Mouse (Mus musculus): ENCODE results near the gene Fgfr1op2.
A peak's percentile ranks its signal among the peaks of the same experiment; 100 is the strongest.

Fgfr1op2 gene

GRCm38 (mm10) chr6:146642276-146643183 lies 65.5 kb downstream of the Fgfr1op2 start, which contains the start of the genes Med21 and Tm7sf3:
Med21 (plus strand) TSS chr6:146642547.
Tm7sf3 (minus strand) TSS chr6:146642824.
- DNase-seq (ENCODE audit: low spot score in 2 of 2), result peak; percentile 99 to 100

- DNase-seq (ENCODE audit: low spot score in 2 of 2), result no peak
Observed at GRCm38 (mm10) chr6:146643184-146643570, 66.2 kb downstream of the Fgfr1op2 start.

All from right cerebral cortex, postnatal 10 days (tissue).